Mouse (Mus musculus): Measurements from ENCODE around the gene Tmem9b. TPM values are rescaled to one million over a fixed set of nuclear protein-coding genes. Genes with fewer than 3 reads are reported as not detected.

The Tmem9b gene
- total RNA-seq (2014; rRNA removed; ENCODE audit: low replicate concordance) (111 and 142 TPM in 2 replicates), polyA plus RNA-seq (2015; fragmentation: Nextera tagmentation; extraction: Ambion mirVana) (72.9 and 74.8 TPM in 2 replicates)

DNA sequence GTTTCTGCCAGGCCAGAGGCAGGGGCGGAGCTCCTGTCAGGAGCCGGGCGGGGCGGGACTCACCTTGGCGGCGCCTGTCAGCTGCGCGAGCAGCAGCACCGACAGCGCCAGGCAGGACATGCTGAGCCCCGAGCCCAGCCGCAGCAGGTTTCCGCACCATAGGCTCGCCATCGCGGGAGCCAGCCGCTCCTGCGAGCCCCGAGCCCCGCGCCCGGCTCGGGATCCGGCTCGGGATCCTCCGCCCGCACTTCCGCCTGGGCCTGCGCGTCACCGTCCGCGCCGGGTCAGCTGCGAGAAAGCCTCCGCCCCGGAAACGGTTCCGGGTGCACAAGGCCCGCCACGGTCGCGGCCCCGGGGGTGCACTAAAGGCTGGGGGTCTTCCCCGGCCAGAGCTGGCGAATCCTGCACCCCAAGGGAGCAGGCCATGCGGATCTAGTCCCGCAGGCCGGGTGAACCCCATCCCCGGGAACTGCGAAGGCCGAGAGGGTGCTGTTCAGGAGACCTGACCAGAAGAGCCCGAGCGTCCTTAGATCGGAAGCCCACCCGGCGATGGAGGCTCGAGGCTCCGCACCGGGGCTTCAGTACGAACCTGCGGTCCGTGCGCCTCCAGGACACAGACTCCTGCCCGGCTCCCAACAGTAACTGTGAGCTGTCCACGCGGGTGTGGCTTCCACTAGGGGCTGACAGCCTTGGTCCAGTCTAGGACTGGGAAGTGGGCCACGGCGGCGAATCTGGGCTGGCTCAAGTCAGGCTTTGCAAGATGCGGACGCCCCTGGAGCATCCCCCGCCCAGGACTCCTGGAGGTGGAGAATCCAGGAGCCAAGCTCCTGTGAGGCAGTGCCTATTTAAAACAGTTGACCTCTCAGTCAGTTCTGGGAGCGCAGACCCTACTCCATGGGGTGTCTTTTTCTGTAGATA lies at the start of gene Tmem9b:
Gene Tmem9b (minus strand): TSS at position 868 of the 918 bp plus-strand sequence.
- peak; percentile 92 for ATAC-seq (ENCODE audit: insufficient read depth, low read depth)
- under 1% methylated on average over 62 of the region's 74 CpGs for WGBS

DNA sequence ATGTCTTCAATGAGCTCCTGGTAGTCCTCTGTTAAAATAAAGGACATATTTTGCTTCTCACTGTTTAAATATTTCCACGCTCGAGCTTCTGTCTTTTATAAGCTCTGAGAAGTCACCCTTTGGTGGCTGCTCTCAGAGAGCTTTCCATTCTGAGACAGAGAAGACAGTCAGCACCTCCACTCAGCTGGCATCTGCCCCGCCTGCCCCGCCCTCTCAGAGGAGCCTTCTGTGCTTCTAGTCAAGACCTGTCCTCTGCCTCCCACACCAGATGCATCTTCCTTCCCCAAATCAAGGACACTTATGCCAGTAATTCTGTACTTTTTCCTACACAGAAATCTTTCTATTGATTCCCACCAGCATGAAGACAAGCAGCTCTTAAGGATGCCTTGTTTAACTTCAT lies 48.0 kb upstream of the Tmem9b start:
- no peaks in the 10 kb centered on the region for H3K36me3 ChIP-seq (replicated peaks; ENCODE audit: control insufficient read depth, insufficient read depth, low read length)
- whole genome bisulfite sequencing, result 80% methylated on average over 4 of the region's 4 CpGs
- ATAC-seq (ENCODE audit: insufficient read depth, low read depth), result no peak
- H3K4me3 ChIP-seq (ENCODE audit: low read depth, low read length), result no peak overlapping the region
- H3K27ac ChIP-seq (ENCODE audit: low read depth), result no peak overlapping the region
- no peak overlapping the region for H3K4me2 ChIP-seq (ENCODE audit: low read depth, low read length)
- no peak for DNase-seq (ENCODE audit: low spot score)
- peaks cover 30% of the 10 kb centered on the region for H3K4me1 ChIP-seq (ENCODE audit: control insufficient read depth, insufficient read depth)
- H3K9me3 ChIP-seq (replicated peaks; ENCODE audit: control insufficient read depth, low read length), result no peaks in the 10 kb centered on the region
- no peak for TF ChIP-seq CTCF (IDR thresholded peaks at IDR 0.05; ENCODE audit: low read depth)
- no peak for TF ChIP-seq EP300 (IDR thresholded peaks at IDR 0.05; ENCODE audit: low read depth)
- no peaks in the 10 kb centered on the region for H3K27me3 ChIP-seq (ENCODE audit: control insufficient read depth, insufficient read depth, low read length)
- no peak overlapping the region for H3K9ac ChIP-seq (replicated peaks; ENCODE audit: low read depth, low read length)

More for the DNA sequence above, at the start of gene Tmem9b:
- DNase-seq (ENCODE audit: low spot score), result peak; percentile 80
- peaks cover 5% of the 10 kb centered on the region; the same call in 1 of the 2 replicates for H3K36me3 ChIP-seq (replicated peaks; ENCODE audit: control insufficient read depth, insufficient read depth, low read length)
- H3K9ac ChIP-seq (replicated peaks; ENCODE audit: low read depth, low read length), result peak within 1 kb of the TSS; percentile 93
- no peaks in the 10 kb centered on the region for H3K9me3 ChIP-seq (replicated peaks; ENCODE audit: control insufficient read depth, low read length)
- no peak for TF ChIP-seq CTCF (IDR thresholded peaks at IDR 0.05; ENCODE audit: low read depth)
- TF ChIP-seq EP300 (IDR thresholded peaks at IDR 0.05; ENCODE audit: low read depth), result no peak
- H3K27ac ChIP-seq (ENCODE audit: low read depth), result peak within 1 kb of the TSS; percentile 82
- H3K4me1 ChIP-seq (ENCODE audit: control insufficient read depth, insufficient read depth), result peaks cover 12% of the 10 kb centered on the region
- H3K27me3 ChIP-seq (ENCODE audit: control insufficient read depth, insufficient read depth, low read length), result no peaks in the 10 kb centered on the region
- peak within 1 kb of the TSS; percentile 78 for H3K4me3 ChIP-seq (ENCODE audit: low read depth, low read length)
- peak within 1 kb of the TSS; percentile 73 for H3K4me2 ChIP-seq (ENCODE audit: low read depth, low read length)

DNA sequence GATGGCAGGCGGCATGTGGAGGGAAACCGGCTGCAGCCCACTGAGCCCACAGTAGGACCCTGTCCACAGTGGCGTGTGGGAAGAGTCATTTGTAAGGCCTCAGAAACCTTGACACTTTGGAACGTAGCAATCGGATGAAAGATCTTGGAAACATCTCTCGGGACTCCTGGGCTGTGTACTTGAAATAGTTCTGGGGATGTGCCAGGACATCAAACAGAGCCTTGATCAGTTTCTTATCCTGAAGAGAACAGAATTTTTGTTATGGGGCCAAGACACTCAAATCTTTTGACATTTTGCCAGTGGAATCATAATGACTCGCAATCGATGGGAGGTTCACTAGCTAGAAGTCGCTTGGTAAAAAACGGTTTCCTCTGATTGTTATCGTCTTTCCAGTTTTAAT lies 46.5 kb upstream of the Tmem9b start:
- no peak for ATAC-seq (ENCODE audit: insufficient read depth, low read depth)
- 35% methylated on average over 11 of the region's 11 CpGs for WGBS

DNA sequence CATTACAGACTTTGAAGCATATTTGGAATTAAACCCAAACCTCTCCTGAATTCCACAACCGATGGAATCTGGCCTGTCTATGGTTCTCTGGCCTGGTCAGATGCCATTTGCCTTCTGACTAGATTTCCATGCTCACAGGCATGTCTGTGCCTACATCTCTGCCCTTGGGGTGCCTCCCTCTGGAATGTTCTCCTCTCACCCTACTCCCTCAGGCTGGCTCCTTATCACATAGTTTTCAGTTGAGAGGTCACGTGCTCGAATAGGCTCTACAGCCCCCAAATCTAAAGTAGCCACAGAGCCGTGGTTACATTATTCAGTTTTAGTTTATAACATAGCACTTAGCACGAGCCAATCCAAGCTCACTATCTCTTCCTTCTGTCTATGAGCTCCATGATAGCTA lies 42.9 kb upstream of the Tmem9b start:
- no peak overlapping the region for H3K9ac ChIP-seq (replicated peaks; ENCODE audit: low read depth, low read length)
- H3K4me2 ChIP-seq (ENCODE audit: low read depth, low read length), result no peak overlapping the region
- H3K4me1 ChIP-seq (ENCODE audit: control insufficient read depth, insufficient read depth), result peaks cover 23% of the 10 kb centered on the region
- ATAC-seq (ENCODE audit: insufficient read depth, low read depth), result peak; percentile 88
- TF ChIP-seq CTCF (IDR thresholded peaks at IDR 0.05; ENCODE audit: low read depth), result no peak
- peak; percentile 42; the same call in 1 of the 2 replicates for TF ChIP-seq EP300 (IDR thresholded peaks at IDR 0.05; ENCODE audit: low read depth)
- peak overlapping the region; percentile 35 for H3K27ac ChIP-seq (ENCODE audit: low read depth)
- peak; percentile 39 for DNase-seq (ENCODE audit: low spot score)
- no peaks in the 10 kb centered on the region for H3K27me3 ChIP-seq (ENCODE audit: control insufficient read depth, insufficient read depth, low read length)
- no peaks in the 10 kb centered on the region for H3K9me3 ChIP-seq (replicated peaks; ENCODE audit: control insufficient read depth, low read length)
- WGBS, result 21% methylated on average over 5 of the region's 5 CpGs
- no peaks in the 10 kb centered on the region for H3K36me3 ChIP-seq (replicated peaks; ENCODE audit: control insufficient read depth, insufficient read depth, low read length)
- H3K4me3 ChIP-seq (ENCODE audit: low read depth, low read length), result no peak overlapping the region

More for the DNA sequence above, 46.5 kb upstream of the Tmem9b start:
- Histone ChIP-seq H3K4me1 (ENCODE audit: control insufficient read depth, insufficient read depth) (peaks cover 36% of the 10 kb centered on the region), H3K4me2 (ENCODE audit: low read depth, low read length) (no peak overlapping the region), H3K9ac (replicated peaks; ENCODE audit: low read depth, low read length) (no peak overlapping the region), H3K36me3 (replicated peaks; ENCODE audit: control insufficient read depth, insufficient read depth, low read length) (no peaks in the 10 kb centered on the region), H3K4me3 (ENCODE audit: low read depth, low read length) (no peak overlapping the region), H3K9me3 (replicated peaks; ENCODE audit: control insufficient read depth, low read length) (no peaks in the 10 kb centered on the region), H3K27ac (ENCODE audit: low read depth) (no peak overlapping the region), H3K27me3 (ENCODE audit: control insufficient read depth, insufficient read depth, low read length) (no peaks in the 10 kb centered on the region)
- no peak for TF ChIP-seq EP300 (IDR thresholded peaks at IDR 0.05; ENCODE audit: low read depth)
- no peak for TF ChIP-seq CTCF (IDR thresholded peaks at IDR 0.05; ENCODE audit: low read depth)
- no peak for DNase-seq (ENCODE audit: low spot score)

DNA sequence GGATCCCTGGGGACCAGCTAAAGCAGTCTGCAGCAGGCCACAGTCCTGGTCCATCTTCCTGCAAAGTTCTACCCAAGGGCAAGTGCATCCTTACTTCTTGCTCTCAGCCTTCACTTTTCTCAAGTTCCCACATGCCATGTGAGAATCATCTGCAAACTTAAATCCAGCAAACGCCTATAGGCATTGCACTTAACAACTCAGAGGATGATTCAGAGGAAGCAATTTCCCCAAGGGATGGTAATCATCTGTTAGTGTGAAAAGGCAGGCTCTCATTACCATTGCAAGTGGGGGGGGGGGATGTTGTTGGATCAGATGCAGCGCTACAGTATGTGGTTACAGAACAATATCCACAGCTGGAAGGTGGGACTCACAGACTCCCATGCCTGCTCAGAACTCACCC lies 41.9 kb upstream of the Tmem9b start:
- H3K36me3 ChIP-seq (replicated peaks; ENCODE audit: control insufficient read depth, insufficient read depth, low read length), result no peaks in the 10 kb centered on the region
- H3K4me3 ChIP-seq (ENCODE audit: low read depth, low read length), result no peak overlapping the region
- H3K9ac ChIP-seq (replicated peaks; ENCODE audit: low read depth, low read length), result no peak overlapping the region
- no peak for DNase-seq (ENCODE audit: low spot score)
- peaks cover 3% of the 10 kb centered on the region; the same call in 1 of the 2 replicates for H3K27me3 ChIP-seq (ENCODE audit: control insufficient read depth, insufficient read depth, low read length)
- WGBS, result 80% methylated on average over 2 of the region's 2 CpGs
- no peaks in the 10 kb centered on the region for H3K9me3 ChIP-seq (replicated peaks; ENCODE audit: control insufficient read depth, low read length)
- TF ChIP-seq CTCF (IDR thresholded peaks at IDR 0.05; ENCODE audit: low read depth) (no peak), EP300 (IDR thresholded peaks at IDR 0.05; ENCODE audit: low read depth) (no peak)
- peaks cover 23% of the 10 kb centered on the region for H3K4me1 ChIP-seq (ENCODE audit: control insufficient read depth, insufficient read depth)
- H3K4me2 ChIP-seq (ENCODE audit: low read depth, low read length), result no peak overlapping the region
- no peak for ATAC-seq (ENCODE audit: insufficient read depth, low read depth)
- H3K27ac ChIP-seq (ENCODE audit: low read depth), result 0 out of 2 replicates have a peak overlapping the region, but pooled peaks have one; percentile 35
